Mouse (Mus musculus) heart, embryonic 13.5 days (tissue): ENCODE data around the gene Ptprm. TPM values are rescaled to one million over a fixed set of nuclear protein-coding genes. Genes with fewer than 3 reads are reported as not detected.
A peak's percentile ranks its signal among the peaks of the same experiment; 100 is the strongest.

Experiments
- ATAC-seq: fragments of 200-750 bp; cut with Nextera tagmentation; 2 replicates; pipeline ENCODE4 v1.8.0; 2017; ENCODE audit warnings: moderate TSS enrichment; ENCODE audit not compliant: insufficient number of reproducible peaks, low FRiP score, low TSS enrichment; ENCODE audit errors: extremely low read depth
- H3K27ac ChIP-seq: fragments of 300-500 bp; sonication (generic); replicated peaks from 2 replicates; pipeline ENCODE4 v1.5.1; 2015; ENCODE audit warnings: moderate library complexity, mild to moderate bottlenecking, inconsistent platforms
- H3K27me3 ChIP-seq: fragments of 300-500 bp; sonication (generic); replicated peaks from 2 replicates; pipeline ENCODE4 v1.6.1; 2015; ENCODE audit warnings: mild to moderate bottlenecking, inconsistent platforms
- H3K36me3 ChIP-seq: fragments of 300-500 bp; sonication (generic); 2 replicates; pipeline ENCODE4 v1.6.1; 2015; ENCODE audit warnings: mild to moderate bottlenecking, inconsistent platforms
- H3K4me1 ChIP-seq: fragments of 300-500 bp; sonication (generic); 2 replicates; pipeline ENCODE4 v1.6.1; 2015; ENCODE audit warnings: inconsistent platforms
- H3K4me2 ChIP-seq: fragments of 300-500 bp; sonication (generic); 2 replicates; pipeline ENCODE4 v1.6.1; 2015; ENCODE audit warnings: inconsistent platforms, mild to moderate bottlenecking, moderate library complexity
- H3K4me3 ChIP-seq: fragments of 300-500 bp; sonication (generic); 2 replicates; pipeline ENCODE4 v1.5.1; 2015; ENCODE audit warnings: moderate library complexity, mild to moderate bottlenecking, inconsistent platforms
- H3K9ac ChIP-seq: fragments of 300-500 bp; sonication (generic); 2 replicates; pipeline ENCODE4 v1.6.1; 2015; ENCODE audit warnings: inconsistent platforms, mild to moderate bottlenecking, moderate library complexity
- H3K9me3 ChIP-seq: fragments of 300-500 bp; sonication (generic); 2 replicates; pipeline ENCODE4 v1.6.1; 2016; ENCODE audit warnings: inconsistent platforms
- WGBS: fragments of 180-500 bp; shearing (Covaris S2); methylation state at CpG from one replicate; pipeline ENCODE4 v1.1.7; 2015; ENCODE audit warnings: mixed read lengths; 5-methylcytosine and 5-hydroxymethylcytosine counted together
- polyA plus RNA-seq: library from polyadenylated mRNA; unstranded; fragments of >200 nt; fragmentation: Nextera tagmentation; extraction: Ambion mirVana; gene quantifications from 2 replicates; pipeline ENCODE4 v1.2.1, GENCODE M21; 2015

Ptprm gene
- polyA plus RNA-seq, 1 experiment from 2014 or later: 12.7 TPM

GRCm38 (mm10) chr17:66894181-66894580 lies 460.1 kb downstream of the Ptprm start:
- H3K4me3 ChIP-seq: no peak overlapping the region
- no peak overlapping the region for H3K27ac ChIP-seq
- no peaks in the 10 kb centered on the region for H3K9me3 ChIP-seq
- H3K36me3 ChIP-seq: no peaks in the 10 kb centered on the region
- H3K27me3 ChIP-seq: no peaks in the 10 kb centered on the region
- 70% methylated on average over 1 of the region's 1 CpGs for WGBS
- peaks cover 2% of the 10 kb centered on the region; the same call in 1 of the 2 replicates for H3K4me1 ChIP-seq
- no peak for ATAC-seq
- no peak overlapping the region for H3K4me2 ChIP-seq
- H3K9ac ChIP-seq: no peak overlapping the region

- WGBS: 87% methylated on average over 6 of the region's 6 CpGs
- no peaks in the 10 kb centered on the region for H3K9me3 ChIP-seq
- H3K27me3 ChIP-seq: no peaks in the 10 kb centered on the region
- no peak overlapping the region for H3K27ac ChIP-seq
- H3K9ac ChIP-seq: no peak overlapping the region
- no peak overlapping the region for H3K4me2 ChIP-seq
- H3K4me3 ChIP-seq: no peak overlapping the region
- no peaks in the 10 kb centered on the region for H3K36me3 ChIP-seq
- peaks cover 2% of the 10 kb centered on the region; the same call in 1 of the 2 replicates for H3K4me1 ChIP-seq
- ATAC-seq: no peak
Measured at GRCm38 (mm10) chr17:66891916-66892315, 462.3 kb downstream of the Ptprm start.

- Histone ChIP-seq H3K4me1 (peaks cover 2% of the 10 kb centered on the region; the same call in 1 of the 2 replicates), H3K9me3 (no peaks in the 10 kb centered on the region), H3K27ac (no peak overlapping the region), H3K9ac (no peak overlapping the region), H3K36me3 (no peaks in the 10 kb centered on the region), H3K4me3 (no peak overlapping the region), H3K27me3 (no peaks in the 10 kb centered on the region), H3K4me2 (0 out of 2 replicates have a peak overlapping the region, but pooled peaks have one; percentile 9)
- WGBS: 59% methylated on average over 13 of the region's 13 CpGs
- no peak for ATAC-seq
Measured at GRCm38 (mm10) chr17:66891067-66891862, 463.0 kb downstream of the Ptprm start.

- WGBS: 44% methylated on average over 2 of the region's 2 CpGs
Measured at GRCm38 (mm10) chr17:66882304-66882703, 472.0 kb downstream of the Ptprm start.

DNA sequence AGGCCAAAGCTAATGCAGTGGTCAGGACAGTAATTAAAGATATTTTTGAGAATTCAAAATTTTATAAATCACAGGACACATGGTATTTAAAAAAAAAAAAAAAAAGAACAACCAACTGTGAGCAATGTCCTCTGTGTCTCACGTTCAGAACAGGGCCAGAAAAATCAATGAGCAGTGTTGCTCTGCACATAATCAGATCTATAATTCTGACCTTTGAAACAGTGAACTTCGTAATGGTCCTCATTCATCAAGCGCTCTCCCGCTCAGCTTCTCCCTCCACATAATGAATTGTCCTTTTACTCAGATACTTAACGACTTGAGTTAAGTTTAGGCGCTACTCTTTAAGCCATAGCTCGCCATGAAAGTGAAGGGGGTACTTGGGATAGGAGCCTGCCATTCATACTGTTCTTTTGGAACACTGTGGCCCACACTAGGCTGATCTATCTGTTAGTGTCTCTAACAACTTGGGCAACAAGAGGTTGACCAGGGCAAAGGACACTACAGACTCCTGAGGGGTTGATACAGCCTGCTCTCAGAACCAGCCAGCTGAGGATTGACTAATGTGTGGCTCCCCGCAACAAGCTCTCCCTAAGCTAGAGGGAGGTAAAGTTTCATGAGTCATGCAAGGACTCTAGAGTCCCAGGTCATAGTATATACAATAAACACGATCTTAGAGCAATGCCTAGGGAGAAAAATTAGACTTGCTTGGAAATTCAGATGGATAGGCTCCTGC lies 473.1 kb downstream of the Ptprm start:
- no peaks in the 10 kb centered on the region for H3K9me3 ChIP-seq
- H3K36me3 ChIP-seq: no peaks in the 10 kb centered on the region
- H3K27ac ChIP-seq: no peak overlapping the region
- WGBS: 77% methylated on average over 9 of the region's 9 CpGs
- no peak overlapping the region for H3K4me3 ChIP-seq
- H3K9ac ChIP-seq: no peak overlapping the region
- 0 out of 2 replicates have a peak, but pooled peaks cover 3% of the 10 kb centered on the region for H3K4me1 ChIP-seq
- ATAC-seq: no peak
- no peaks in the 10 kb centered on the region for H3K27me3 ChIP-seq
- H3K4me2 ChIP-seq: no peak overlapping the region

More at GRCm38 (mm10) chr17:66882304-66882703, 472.0 kb downstream of the Ptprm start:
- Histone ChIP-seq H3K4me1 (0 out of 2 replicates have a peak, but pooled peaks cover 3% of the 10 kb centered on the region), H3K4me2 (no peak overlapping the region), H3K36me3 (no peaks in the 10 kb centered on the region), H3K9ac (no peak overlapping the region), H3K27me3 (no peaks in the 10 kb centered on the region), H3K4me3 (no peak overlapping the region), H3K9me3 (no peaks in the 10 kb centered on the region), H3K27ac (no peak overlapping the region)
- ATAC-seq: no peak

GRCm38 (mm10) chr17:66879151-66879550 lies 475.1 kb downstream of the Ptprm start:
- H3K4me1 ChIP-seq: 0 out of 2 replicates have a peak, but pooled peaks cover 3% of the 10 kb centered on the region
- no peak overlapping the region for H3K27ac ChIP-seq
- no peak overlapping the region for H3K4me3 ChIP-seq
- no peak for ATAC-seq
- no peaks in the 10 kb centered on the region for H3K36me3 ChIP-seq
- no peak overlapping the region for H3K9ac ChIP-seq
- no peak overlapping the region for H3K4me2 ChIP-seq
- H3K9me3 ChIP-seq: no peaks in the 10 kb centered on the region
- 62% methylated on average over 2 of the region's 2 CpGs for WGBS
- no peaks in the 10 kb centered on the region for H3K27me3 ChIP-seq

DNA sequence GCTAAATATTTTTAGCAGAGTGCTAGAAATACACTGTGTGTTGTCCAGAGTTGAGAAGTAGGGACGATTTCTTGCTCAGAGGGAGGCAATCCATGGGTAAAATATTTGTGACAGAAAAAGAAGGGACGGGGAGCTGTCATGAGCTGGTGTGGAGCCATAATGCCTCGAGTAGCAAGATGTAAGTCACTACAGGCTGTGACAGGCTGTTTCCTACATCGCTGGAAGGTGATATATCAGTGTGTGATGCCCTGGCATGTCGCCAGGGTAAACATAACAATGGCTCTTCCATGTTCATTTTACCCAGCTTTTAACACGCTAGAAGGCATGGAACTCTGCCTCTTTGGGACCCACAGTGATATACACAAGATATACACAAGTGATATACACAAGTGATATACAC lies 476.7 kb downstream of the Ptprm start:
- Histone ChIP-seq H3K27me3 (no peaks in the 10 kb centered on the region), H3K36me3 (no peaks in the 10 kb centered on the region), H3K9me3 (no peaks in the 10 kb centered on the region), H3K4me3 (no peak overlapping the region), H3K27ac (no peak overlapping the region), H3K4me2 (no peak overlapping the region), H3K9ac (no peak overlapping the region), H3K4me1 (0 out of 2 replicates have a peak, but pooled peaks cover 3% of the 10 kb centered on the region)
- WGBS: 54% methylated on average over 6 of the region's 6 CpGs
- no peak for ATAC-seq

DNA sequence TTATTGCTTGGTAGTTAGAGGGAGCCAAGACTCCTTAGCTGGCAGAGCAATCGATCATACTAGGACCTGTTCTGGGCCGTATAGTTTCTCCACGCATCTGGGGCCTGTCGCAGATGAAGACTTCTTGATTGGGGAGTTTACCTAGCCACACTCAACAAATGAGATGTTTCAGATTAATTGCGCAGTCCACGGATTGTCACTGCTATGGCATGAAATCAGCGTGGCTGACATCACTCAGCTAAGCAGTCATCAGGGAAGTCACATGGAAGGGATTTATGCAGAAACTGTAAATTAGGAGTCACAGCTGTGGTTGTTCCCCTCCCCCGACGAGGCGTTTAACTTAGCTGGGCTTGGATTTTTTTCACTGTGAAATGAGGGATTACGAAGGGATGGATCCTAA lies 479.4 kb downstream of the Ptprm start:
- Histone ChIP-seq H3K4me2 (no peak overlapping the region), H3K27ac (no peak overlapping the region), H3K4me3 (no peak overlapping the region), H3K9me3 (no peaks in the 10 kb centered on the region), H3K27me3 (no peaks in the 10 kb centered on the region), H3K36me3 (no peaks in the 10 kb centered on the region), H3K9ac (no peak overlapping the region), H3K4me1 (0 out of 2 replicates have a peak, but pooled peaks cover 3% of the 10 kb centered on the region)
- no peak for ATAC-seq
- WGBS: 84% methylated on average over 11 of the region's 11 CpGs

- Histone ChIP-seq H3K9ac (no peak overlapping the region), H3K4me2 (no peak overlapping the region), H3K9me3 (no peaks in the 10 kb centered on the region), H3K27ac (no peak overlapping the region), H3K36me3 (no peaks in the 10 kb centered on the region), H3K4me3 (no peak overlapping the region), H3K4me1 (no peaks in the 10 kb centered on the region), H3K27me3 (no peaks in the 10 kb centered on the region)
- 71% methylated on average over 4 of the region's 4 CpGs for WGBS
- ATAC-seq: no peak
Measured at GRCm38 (mm10) chr17:66871396-66871795, 482.9 kb downstream of the Ptprm start.

- Histone ChIP-seq H3K4me1 (no peaks in the 10 kb centered on the region), H3K9ac (no peak overlapping the region), H3K4me2 (no peak overlapping the region), H3K27ac (no peak overlapping the region), H3K4me3 (no peak overlapping the region), H3K27me3 (no peaks in the 10 kb centered on the region), H3K36me3 (no peaks in the 10 kb centered on the region), H3K9me3 (no peaks in the 10 kb centered on the region)
- 87% methylated on average over 13 of the region's 13 CpGs for WGBS
- no peak for ATAC-seq
Measured at GRCm38 (mm10) chr17:66869581-66870002, 484.7 kb downstream of the Ptprm start.

DNA sequence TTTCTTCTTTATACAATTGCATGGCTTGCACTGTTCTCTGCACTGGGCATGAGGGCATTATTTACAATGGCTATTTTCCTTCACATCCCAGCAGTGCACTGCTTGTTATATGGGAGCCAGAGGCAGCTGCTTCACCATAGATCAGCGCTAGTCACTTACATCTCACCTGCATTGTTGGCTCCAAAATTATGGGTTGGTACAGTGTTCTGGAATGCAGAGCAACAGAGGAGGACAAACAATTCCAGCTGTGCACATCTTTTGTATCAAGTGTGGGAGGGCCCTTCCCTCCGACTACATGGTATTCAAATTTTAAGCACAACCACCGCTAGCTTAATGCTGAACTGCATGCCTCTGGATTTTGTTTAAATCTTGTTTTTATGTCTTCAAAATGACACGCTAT lies 489.8 kb downstream of the Ptprm start:
- Histone ChIP-seq H3K9ac (no peak overlapping the region), H3K4me3 (no peak overlapping the region), H3K9me3 (no peaks in the 10 kb centered on the region), H3K4me1 (no peaks in the 10 kb centered on the region), H3K27me3 (no peaks in the 10 kb centered on the region), H3K27ac (no peak overlapping the region), H3K4me2 (no peak overlapping the region), H3K36me3 (no peaks in the 10 kb centered on the region)
- 84% methylated on average over 4 of the region's 4 CpGs for WGBS
- no peak for ATAC-seq
